Mouse (Mus musculus): ENCODE results near the gene Grip1. TPM values are rescaled to one million over a fixed set of nuclear protein-coding genes. Genes with fewer than 3 reads are reported as not detected.

The Grip1 gene
- total and polyA plus RNA-seq, 2 experiments from 2014 or later: 0.38 to 0.67 TPM

DNA sequence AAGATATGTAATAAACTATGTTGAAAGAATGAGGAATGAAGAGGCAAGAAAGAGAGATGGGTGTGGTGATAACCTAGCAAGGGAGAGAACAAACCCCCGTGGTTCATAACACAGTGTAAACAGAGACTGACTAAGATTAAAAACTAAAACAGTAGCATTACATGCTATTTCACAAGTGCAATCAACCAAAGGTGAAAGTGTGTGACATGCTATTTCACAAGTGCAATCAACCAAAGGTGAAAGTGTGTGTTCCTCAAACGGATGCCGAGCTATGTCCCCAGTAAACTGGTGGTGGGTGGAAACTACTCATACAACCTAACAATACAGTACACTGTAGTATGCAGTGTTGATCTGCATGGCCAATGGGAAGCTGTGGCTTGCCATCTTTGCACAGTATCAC, 561.5 kb downstream of the Grip1 start:
- DNase-seq (ENCODE audit: low spot score) (no peak), ATAC-seq (ENCODE audit: insufficient read depth, low read depth) (no peak)
- Histone ChIP-seq H3K9ac (replicated peaks; ENCODE audit: low read depth, low read length) (no peak overlapping the region), H3K27ac (ENCODE audit: low read depth) (no peak overlapping the region), H3K4me1 (ENCODE audit: control insufficient read depth, insufficient read depth) (no peaks in the 10 kb centered on the region), H3K9me3 (replicated peaks; ENCODE audit: control insufficient read depth, low read length) (no peaks in the 10 kb centered on the region), H3K36me3 (replicated peaks; ENCODE audit: control insufficient read depth, insufficient read depth, low read length) (no peaks in the 10 kb centered on the region), H3K4me3 (ENCODE audit: low read depth, low read length) (no peak overlapping the region), H3K4me2 (ENCODE audit: low read depth, low read length) (no peak overlapping the region), H3K27me3 (ENCODE audit: control insufficient read depth, insufficient read depth, low read length) (no peaks in the 10 kb centered on the region)
- 70% methylated on average over 3 of the region's 3 CpGs for WGBS
- no peak for TF ChIP-seq CTCF (IDR thresholded peaks at IDR 0.05; ENCODE audit: low read depth)
- TF ChIP-seq EP300 (IDR thresholded peaks at IDR 0.05; ENCODE audit: low read depth): no peak

DNA sequence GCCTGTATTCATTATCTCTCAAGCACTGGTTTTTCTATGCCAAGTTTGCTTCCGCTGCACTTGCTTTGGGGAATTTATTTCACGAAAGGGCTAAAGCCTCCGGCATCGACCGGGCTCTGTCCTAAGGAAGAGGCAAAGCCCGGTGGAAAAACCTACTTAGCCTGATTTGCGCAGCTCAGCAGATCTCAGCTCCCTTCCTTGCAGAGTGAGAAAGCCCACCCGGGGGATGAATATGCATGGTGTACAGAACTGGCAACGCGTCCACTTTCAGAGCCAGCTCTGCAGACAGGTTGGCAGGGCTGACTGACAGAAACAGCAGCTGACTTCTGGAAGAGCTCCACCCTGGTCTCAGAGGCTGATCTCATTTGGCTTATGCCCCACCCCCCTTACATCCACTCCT, 572.8 kb downstream of the Grip1 start:
- no peak for TF ChIP-seq CTCF (IDR thresholded peaks at IDR 0.05; ENCODE audit: low read depth)
- no peak for TF ChIP-seq EP300 (IDR thresholded peaks at IDR 0.05; ENCODE audit: low read depth)
- Histone ChIP-seq H3K27ac (ENCODE audit: low read depth) (no peak overlapping the region), H3K4me1 (ENCODE audit: control insufficient read depth, insufficient read depth) (no peaks in the 10 kb centered on the region), H3K27me3 (ENCODE audit: control insufficient read depth, insufficient read depth, low read length) (no peaks in the 10 kb centered on the region), H3K36me3 (replicated peaks; ENCODE audit: control insufficient read depth, insufficient read depth, low read length) (no peaks in the 10 kb centered on the region), H3K4me2 (ENCODE audit: low read depth, low read length) (no peak overlapping the region), H3K4me3 (ENCODE audit: low read depth, low read length) (no peak overlapping the region), H3K9me3 (replicated peaks; ENCODE audit: control insufficient read depth, low read length) (no peaks in the 10 kb centered on the region), H3K9ac (replicated peaks; ENCODE audit: low read depth, low read length) (no peak overlapping the region)
- WGBS: 79% methylated on average over 10 of the region's 10 CpGs
- ATAC-seq (ENCODE audit: insufficient read depth, low read depth): no peak
- DNase-seq (ENCODE audit: low spot score): no peak

DNA sequence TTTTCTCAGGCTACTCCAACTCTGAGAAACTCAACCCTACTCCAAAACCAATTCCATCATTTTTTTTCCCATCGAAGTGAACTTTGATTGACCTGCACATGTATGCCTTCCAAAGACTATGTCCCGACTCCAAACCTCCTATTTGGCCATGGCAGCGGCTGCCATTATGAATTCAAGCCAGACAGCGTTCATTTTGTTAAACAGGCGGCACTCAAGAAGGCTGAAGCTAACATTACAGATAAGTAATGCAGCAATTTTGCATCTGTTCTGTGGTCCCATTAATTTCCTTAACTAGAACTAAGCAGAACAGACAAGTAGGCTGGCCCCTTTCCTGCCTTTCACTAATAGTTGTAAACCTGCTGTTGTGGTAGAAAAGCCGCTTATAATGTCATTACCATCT, 577.3 kb downstream of the Grip1 start:
- H3K4me3 ChIP-seq (ENCODE audit: low read depth, low read length): no peak overlapping the region
- 84% methylated on average over 6 of the region's 6 CpGs for WGBS
- no peaks in the 10 kb centered on the region for H3K9me3 ChIP-seq (replicated peaks; ENCODE audit: control insufficient read depth, low read length)
- no peak overlapping the region for H3K27ac ChIP-seq (ENCODE audit: low read depth)
- H3K4me2 ChIP-seq (ENCODE audit: low read depth, low read length): no peak overlapping the region
- no peak for TF ChIP-seq EP300 (IDR thresholded peaks at IDR 0.05; ENCODE audit: low read depth)
- TF ChIP-seq CTCF (IDR thresholded peaks at IDR 0.05; ENCODE audit: low read depth): no peak
- no peak overlapping the region for H3K9ac ChIP-seq (replicated peaks; ENCODE audit: low read depth, low read length)
- no peak for DNase-seq (ENCODE audit: low spot score)
- no peaks in the 10 kb centered on the region for H3K36me3 ChIP-seq (replicated peaks; ENCODE audit: control insufficient read depth, insufficient read depth, low read length)
- no peaks in the 10 kb centered on the region for H3K4me1 ChIP-seq (ENCODE audit: control insufficient read depth, insufficient read depth)
- no peak for ATAC-seq (ENCODE audit: insufficient read depth, low read depth)
- H3K27me3 ChIP-seq (ENCODE audit: control insufficient read depth, insufficient read depth, low read length): no peaks in the 10 kb centered on the region

DNA sequence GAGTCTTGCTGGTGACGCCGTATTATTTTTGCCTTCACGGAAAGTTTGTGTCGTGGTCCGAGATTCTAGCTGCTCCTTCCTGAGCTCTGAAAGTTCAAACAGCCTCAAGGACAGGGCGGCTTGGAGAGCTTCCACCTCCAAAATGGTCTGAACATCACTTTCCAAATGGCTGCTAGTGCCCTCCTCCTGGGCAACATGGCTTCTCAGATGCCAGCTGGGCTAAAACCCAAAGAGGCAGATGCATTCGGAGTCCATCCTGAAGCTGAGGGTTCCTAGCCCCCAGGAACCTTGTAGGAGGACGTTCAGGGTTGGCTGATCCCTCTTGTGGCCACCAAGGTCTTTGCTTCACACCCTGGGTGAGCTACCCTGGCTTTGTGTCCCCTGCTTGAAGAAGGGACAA, 577.7 kb downstream of the Grip1 start:
- ATAC-seq (ENCODE audit: insufficient read depth, low read depth): no peak
- WGBS: 86% methylated on average over 8 of the region's 8 CpGs
- TF ChIP-seq EP300 (IDR thresholded peaks at IDR 0.05; ENCODE audit: low read depth): no peak
- TF ChIP-seq CTCF (IDR thresholded peaks at IDR 0.05; ENCODE audit: low read depth): no peak
- Histone ChIP-seq H3K9me3 (replicated peaks; ENCODE audit: control insufficient read depth, low read length) (no peaks in the 10 kb centered on the region), H3K27me3 (ENCODE audit: control insufficient read depth, insufficient read depth, low read length) (no peaks in the 10 kb centered on the region), H3K4me1 (ENCODE audit: control insufficient read depth, insufficient read depth) (no peaks in the 10 kb centered on the region), H3K9ac (replicated peaks; ENCODE audit: low read depth, low read length) (no peak overlapping the region), H3K4me3 (ENCODE audit: low read depth, low read length) (no peak overlapping the region), H3K27ac (ENCODE audit: low read depth) (no peak overlapping the region), H3K4me2 (ENCODE audit: low read depth, low read length) (no peak overlapping the region), H3K36me3 (replicated peaks; ENCODE audit: control insufficient read depth, insufficient read depth, low read length) (no peaks in the 10 kb centered on the region)
- DNase-seq (ENCODE audit: low spot score): no peak

DNA sequence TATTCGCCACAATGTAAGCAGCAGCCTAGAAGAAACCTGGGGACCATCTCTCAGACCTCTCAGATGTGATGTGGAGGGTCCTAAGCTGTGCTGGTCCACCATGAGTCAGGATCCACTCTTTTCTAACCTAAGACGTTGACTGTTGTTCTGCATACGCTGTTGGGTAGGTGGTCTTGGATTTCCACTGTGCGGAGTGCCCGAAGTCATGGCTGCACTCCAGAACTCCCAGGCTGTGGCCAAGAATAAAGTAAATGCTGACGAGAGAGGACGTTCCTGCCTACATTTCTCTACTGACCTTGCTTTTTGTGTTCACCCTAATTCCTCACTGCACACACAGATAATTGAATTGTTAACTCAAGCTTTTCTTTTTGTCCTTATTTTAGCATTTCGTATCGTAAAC, 580.2 kb downstream of the Grip1 start:
- ATAC-seq (ENCODE audit: insufficient read depth, low read depth): no peak
- Histone ChIP-seq H3K9me3 (replicated peaks; ENCODE audit: control insufficient read depth, low read length) (no peaks in the 10 kb centered on the region), H3K27ac (ENCODE audit: low read depth) (no peak overlapping the region), H3K4me3 (ENCODE audit: low read depth, low read length) (no peak overlapping the region), H3K4me1 (ENCODE audit: control insufficient read depth, insufficient read depth) (no peaks in the 10 kb centered on the region), H3K36me3 (replicated peaks; ENCODE audit: control insufficient read depth, insufficient read depth, low read length) (no peaks in the 10 kb centered on the region), H3K4me2 (ENCODE audit: low read depth, low read length) (no peak overlapping the region), H3K27me3 (ENCODE audit: control insufficient read depth, insufficient read depth, low read length) (no peaks in the 10 kb centered on the region), H3K9ac (replicated peaks; ENCODE audit: low read depth, low read length) (no peak overlapping the region)
- no peak for DNase-seq (ENCODE audit: low spot score)
- TF ChIP-seq EP300 (IDR thresholded peaks at IDR 0.05; ENCODE audit: low read depth) (no peak), CTCF (IDR thresholded peaks at IDR 0.05; ENCODE audit: low read depth) (no peak)
- 89% methylated on average over 9 of the region's 9 CpGs for WGBS

DNA sequence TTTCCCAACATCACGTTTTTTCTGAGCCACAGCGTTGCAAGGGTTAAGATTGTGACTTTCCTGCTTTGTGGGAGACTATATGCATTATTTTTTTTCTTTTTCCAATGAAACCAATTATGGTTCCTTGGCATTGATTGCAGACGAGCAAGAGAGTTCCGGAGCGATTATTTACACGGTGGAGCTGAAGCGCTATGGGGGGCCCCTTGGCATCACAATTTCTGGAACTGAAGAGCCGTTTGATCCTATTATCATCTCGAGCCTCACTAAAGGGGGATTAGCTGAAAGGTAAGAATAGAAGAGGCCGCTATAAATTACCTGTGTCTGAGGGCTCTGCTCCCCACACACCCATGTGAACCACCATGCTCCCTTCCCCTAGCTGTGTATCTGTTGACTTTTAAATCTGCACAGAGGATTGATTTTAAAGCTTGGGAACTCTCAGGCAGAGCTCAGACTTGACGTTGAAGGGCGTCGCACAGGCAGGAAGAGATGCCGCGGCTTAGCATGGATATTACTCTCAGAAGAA, 581.6 kb downstream of the Grip1 start:
- no peak for ATAC-seq (ENCODE audit: insufficient read depth, low read depth)
- WGBS: 64% methylated on average over 15 of the region's 15 CpGs
- no peak overlapping the region for H3K4me3 ChIP-seq (ENCODE audit: low read depth, low read length)

More for the DNA sequence above, 581.6 kb downstream of the Grip1 start:
- no peak for TF ChIP-seq CTCF (IDR thresholded peaks at IDR 0.05; ENCODE audit: low read depth)
- no peaks in the 10 kb centered on the region for H3K27me3 ChIP-seq (ENCODE audit: control insufficient read depth, insufficient read depth, low read length)
- no peak overlapping the region for H3K4me2 ChIP-seq (ENCODE audit: low read depth, low read length)
- DNase-seq (ENCODE audit: low spot score): no peak
- no peak overlapping the region for H3K27ac ChIP-seq (ENCODE audit: low read depth)
- no peaks in the 10 kb centered on the region for H3K4me1 ChIP-seq (ENCODE audit: control insufficient read depth, insufficient read depth)
- H3K9me3 ChIP-seq (replicated peaks; ENCODE audit: control insufficient read depth, low read length): no peaks in the 10 kb centered on the region
- H3K9ac ChIP-seq (replicated peaks; ENCODE audit: low read depth, low read length): no peak overlapping the region
- no peaks in the 10 kb centered on the region for H3K36me3 ChIP-seq (replicated peaks; ENCODE audit: control insufficient read depth, insufficient read depth, low read length)

All from heart, postnatal 0 days (tissue).